Mouse (Mus musculus): ENCODE results near the gene Atp6v0c. TPM values are rescaled to one million over a fixed set of nuclear protein-coding genes. Genes with fewer than 3 reads are reported as not detected.

Atp6v0c gene
- polyA plus RNA-seq, 1 experiment from 2014 or later = 528 TPM

GRCm38 (mm10) chr17:24154463-24154862 is 15.0 kb downstream of the Atp6v0c start:
- H3K27ac ChIP-seq (ENCODE audit: low read depth, low read length) = no peak overlapping the region
- ATAC-seq (ENCODE audit: low FRiP score, low TSS enrichment) = no peak
- H3K9me3 ChIP-seq (ENCODE audit: control insufficient read depth, low read length) = no peaks in the 10 kb centered on the region
- H3K4me1 ChIP-seq (ENCODE audit: control insufficient read depth, insufficient read depth, low read length) = peaks cover 8% of the 10 kb centered on the region; the same call in 1 of the 2 replicates
- H3K4me2 ChIP-seq (replicated peaks; ENCODE audit: low read depth, low read length) = no peak overlapping the region
- H3K9ac ChIP-seq (ENCODE audit: low read depth, low read length) = no peak overlapping the region
- 64% methylated on average over 3 of the region's 3 CpGs for WGBS
- no peaks in the 10 kb centered on the region for H3K27me3 ChIP-seq (ENCODE audit: control insufficient read depth, insufficient read depth, low read length)
- peaks cover 10% of the 10 kb centered on the region; the same call in 1 of the 2 replicates for H3K36me3 ChIP-seq (ENCODE audit: control insufficient read depth, insufficient read depth, low read length)
- H3K4me3 ChIP-seq (ENCODE audit: low read length) = no peak overlapping the region

- H3K36me3 ChIP-seq (ENCODE audit: control insufficient read depth, insufficient read depth, low read length) = peaks cover 6% of the 10 kb centered on the region; the same call in 1 of the 2 replicates
- H3K27me3 ChIP-seq (ENCODE audit: control insufficient read depth, insufficient read depth, low read length) = no peaks in the 10 kb centered on the region
- no peak overlapping the region for H3K27ac ChIP-seq (ENCODE audit: low read depth, low read length)
- peak overlapping the region; percentile 81 for H3K4me2 ChIP-seq (replicated peaks; ENCODE audit: low read depth, low read length)
- 2% methylated on average over 26 of the region's 26 CpGs for WGBS
- H3K4me1 ChIP-seq (ENCODE audit: control insufficient read depth, insufficient read depth, low read length) = peaks cover 8% of the 10 kb centered on the region; the same call in 1 of the 2 replicates
- peak; percentile 94 for ATAC-seq (ENCODE audit: low FRiP score, low TSS enrichment)
- H3K9me3 ChIP-seq (ENCODE audit: control insufficient read depth, low read length) = no peaks in the 10 kb centered on the region
- peak overlapping the region; percentile 39 for H3K4me3 ChIP-seq (ENCODE audit: low read length)
- peak overlapping the region; percentile 52; the same call in 1 of the 2 replicates for H3K9ac ChIP-seq (ENCODE audit: low read depth, low read length)
These were observed 17.5 kb downstream of the Atp6v0c start for GRCm38 (mm10) chr17:24151890-24152563.

- peaks cover 6% of the 10 kb centered on the region; the same call in 1 of the 2 replicates for H3K36me3 ChIP-seq (ENCODE audit: control insufficient read depth, insufficient read depth, low read length)
- no peaks in the 10 kb centered on the region for H3K9me3 ChIP-seq (ENCODE audit: control insufficient read depth, low read length)
- no peaks in the 10 kb centered on the region for H3K27me3 ChIP-seq (ENCODE audit: control insufficient read depth, insufficient read depth, low read length)
- H3K9ac ChIP-seq (ENCODE audit: low read depth, low read length) = peak overlapping the region; percentile 52; the same call in 1 of the 2 replicates
- WGBS = 10% methylated on average over 7 of the region's 7 CpGs
- ATAC-seq (ENCODE audit: low FRiP score, low TSS enrichment) = no peak
- H3K4me3 ChIP-seq (ENCODE audit: low read length) = peak overlapping the region; percentile 39
- H3K4me2 ChIP-seq (replicated peaks; ENCODE audit: low read depth, low read length) = peak overlapping the region; percentile 81
- peaks cover 8% of the 10 kb centered on the region; the same call in 1 of the 2 replicates for H3K4me1 ChIP-seq (ENCODE audit: control insufficient read depth, insufficient read depth, low read length)
- no peak overlapping the region for H3K27ac ChIP-seq (ENCODE audit: low read depth, low read length)
These were observed 18.1 kb downstream of the Atp6v0c start for GRCm38 (mm10) chr17:24151382-24151781.

- Histone ChIP-seq H3K36me3 (ENCODE audit: control insufficient read depth, insufficient read depth, low read length) (peaks cover 3% of the 10 kb centered on the region; the same call in 1 of the 2 replicates), H3K9me3 (ENCODE audit: control insufficient read depth, low read length) (no peaks in the 10 kb centered on the region), H3K4me1 (ENCODE audit: control insufficient read depth, insufficient read depth, low read length) (peaks cover 8% of the 10 kb centered on the region; the same call in 1 of the 2 replicates), H3K27me3 (ENCODE audit: control insufficient read depth, insufficient read depth, low read length) (no peaks in the 10 kb centered on the region), H3K4me3 (ENCODE audit: low read length) (peak within 1 kb of the TSS; percentile 39), H3K4me2 (replicated peaks; ENCODE audit: low read depth, low read length) (peak within 1 kb of the TSS; percentile 81), H3K27ac (ENCODE audit: low read depth, low read length) (no peak within 1 kb of the TSS), H3K9ac (ENCODE audit: low read depth, low read length) (peak within 1 kb of the TSS; percentile 52; the same call in 1 of the 2 replicates)
- 92% methylated on average over 2 of the region's 2 CpGs for WGBS
- no peak for ATAC-seq (ENCODE audit: low FRiP score, low TSS enrichment)
These were observed 18.7 kb downstream of the Atp6v0c start, which contains the start of gene Pdpk1 for GRCm38 (mm10) chr17:24150824-24151223. Gene Pdpk1, minus strand, starts transcription at chr17:24150924.

GRCm38 (mm10) chr17:24149421-24149820 is 20.1 kb downstream of the Atp6v0c start:
- Histone ChIP-seq H3K4me1 (ENCODE audit: control insufficient read depth, insufficient read depth, low read length) (peaks cover 8% of the 10 kb centered on the region; the same call in 1 of the 2 replicates), H3K27me3 (ENCODE audit: control insufficient read depth, insufficient read depth, low read length) (no peaks in the 10 kb centered on the region), H3K4me3 (ENCODE audit: low read length) (no peak overlapping the region), H3K4me2 (replicated peaks; ENCODE audit: low read depth, low read length) (no peak overlapping the region), H3K9me3 (ENCODE audit: control insufficient read depth, low read length) (no peaks in the 10 kb centered on the region), H3K36me3 (ENCODE audit: control insufficient read depth, insufficient read depth, low read length) (0 out of 2 replicates have a peak, but pooled peaks cover under 1% of the 10 kb centered on the region), H3K9ac (ENCODE audit: low read depth, low read length) (no peak overlapping the region), H3K27ac (ENCODE audit: low read depth, low read length) (no peak overlapping the region)
- WGBS = 88% methylated on average over 7 of the region's 7 CpGs
- no peak for ATAC-seq (ENCODE audit: low FRiP score, low TSS enrichment)

- Histone ChIP-seq H3K4me3 (ENCODE audit: low read length) (no peak overlapping the region), H3K4me1 (ENCODE audit: control insufficient read depth, insufficient read depth, low read length) (peaks cover 9% of the 10 kb centered on the region), H3K27me3 (ENCODE audit: control insufficient read depth, insufficient read depth, low read length) (no peaks in the 10 kb centered on the region), H3K4me2 (replicated peaks; ENCODE audit: low read depth, low read length) (no peak overlapping the region), H3K27ac (ENCODE audit: low read depth, low read length) (no peak overlapping the region), H3K9ac (ENCODE audit: low read depth, low read length) (no peak overlapping the region), H3K9me3 (ENCODE audit: control insufficient read depth, low read length) (no peaks in the 10 kb centered on the region), H3K36me3 (ENCODE audit: control insufficient read depth, insufficient read depth, low read length) (no peaks in the 10 kb centered on the region)
- no peak for ATAC-seq (ENCODE audit: low FRiP score, low TSS enrichment)
- WGBS = 50% methylated on average over 2 of the region's 2 CpGs
These were observed 26.6 kb downstream of the Atp6v0c start for GRCm38 (mm10) chr17:24142897-24143296.

GRCm38 (mm10) chr17:24141425-24141920 is 28.0 kb downstream of the Atp6v0c start:
- Histone ChIP-seq H3K4me1 (ENCODE audit: control insufficient read depth, insufficient read depth, low read length) (peaks cover 9% of the 10 kb centered on the region), H3K9ac (ENCODE audit: low read depth, low read length) (peak overlapping the region; percentile 92), H3K36me3 (ENCODE audit: control insufficient read depth, insufficient read depth, low read length) (no peaks in the 10 kb centered on the region), H3K27ac (ENCODE audit: low read depth, low read length) (peak overlapping the region; percentile 63), H3K4me2 (replicated peaks; ENCODE audit: low read depth, low read length) (peak overlapping the region; percentile 74), H3K27me3 (ENCODE audit: control insufficient read depth, insufficient read depth, low read length) (no peaks in the 10 kb centered on the region), H3K4me3 (ENCODE audit: low read length) (peak overlapping the region; percentile 99), H3K9me3 (ENCODE audit: control insufficient read depth, low read length) (no peaks in the 10 kb centered on the region)
- WGBS = under 1% methylated on average over 43 of the region's 57 CpGs
- ATAC-seq (ENCODE audit: low FRiP score, low TSS enrichment) = peak; percentile 99

- ATAC-seq (ENCODE audit: low FRiP score, low TSS enrichment) = peak; percentile 47
- WGBS = 1% methylated on average over 38 of the region's 43 CpGs
- H3K9ac ChIP-seq (ENCODE audit: low read depth, low read length) = peak overlapping the region; percentile 92
- H3K27ac ChIP-seq (ENCODE audit: low read depth, low read length) = peak overlapping the region; percentile 63
- H3K4me2 ChIP-seq (replicated peaks; ENCODE audit: low read depth, low read length) = peak overlapping the region; percentile 74
- H3K4me3 ChIP-seq (ENCODE audit: low read length) = peak overlapping the region; percentile 99
- peaks cover 9% of the 10 kb centered on the region for H3K4me1 ChIP-seq (ENCODE audit: control insufficient read depth, insufficient read depth, low read length)
- H3K9me3 ChIP-seq (ENCODE audit: control insufficient read depth, low read length) = no peaks in the 10 kb centered on the region
- H3K36me3 ChIP-seq (ENCODE audit: control insufficient read depth, insufficient read depth, low read length) = no peaks in the 10 kb centered on the region
- H3K27me3 ChIP-seq (ENCODE audit: control insufficient read depth, insufficient read depth, low read length) = no peaks in the 10 kb centered on the region
These were observed 28.6 kb downstream of the Atp6v0c start for GRCm38 (mm10) chr17:24140845-24141424.
